Mouse (Mus musculus): ENCODE measurements around the gene Fip1l1. TPM values are rescaled to one million over a fixed set of nuclear protein-coding genes. Genes with fewer than 3 reads are reported as not detected.

The Fip1l1 gene
- total RNA-seq, 2 experiments from 2014 or later = 74.2 to 86.6 TPM

Other genes with a start within 250 kb of the Fip1l1 start
- 10 to 100 TPM; 20.1 to 21.1 TPM for gene Scfd2, start 3.7 kb upstream of the Fip1l1 start, total RNA-seq (2021)
- gene Lnx1, start 167.5 kb downstream of the Fip1l1 start, total RNA-seq (2021) = 1 to 10 TPM; 3.6 to 5.1 TPM